Mouse (Mus musculus): ENCODE results near the gene Hoxb6. TPM values are rescaled to one million over a fixed set of nuclear protein-coding genes. Genes with fewer than 3 reads are reported as not detected.

The Hoxb6 gene
- total and polyA plus RNA-seq, 3 experiments: 0.53 to 1.1 TPM; not detected in 1

DNA sequence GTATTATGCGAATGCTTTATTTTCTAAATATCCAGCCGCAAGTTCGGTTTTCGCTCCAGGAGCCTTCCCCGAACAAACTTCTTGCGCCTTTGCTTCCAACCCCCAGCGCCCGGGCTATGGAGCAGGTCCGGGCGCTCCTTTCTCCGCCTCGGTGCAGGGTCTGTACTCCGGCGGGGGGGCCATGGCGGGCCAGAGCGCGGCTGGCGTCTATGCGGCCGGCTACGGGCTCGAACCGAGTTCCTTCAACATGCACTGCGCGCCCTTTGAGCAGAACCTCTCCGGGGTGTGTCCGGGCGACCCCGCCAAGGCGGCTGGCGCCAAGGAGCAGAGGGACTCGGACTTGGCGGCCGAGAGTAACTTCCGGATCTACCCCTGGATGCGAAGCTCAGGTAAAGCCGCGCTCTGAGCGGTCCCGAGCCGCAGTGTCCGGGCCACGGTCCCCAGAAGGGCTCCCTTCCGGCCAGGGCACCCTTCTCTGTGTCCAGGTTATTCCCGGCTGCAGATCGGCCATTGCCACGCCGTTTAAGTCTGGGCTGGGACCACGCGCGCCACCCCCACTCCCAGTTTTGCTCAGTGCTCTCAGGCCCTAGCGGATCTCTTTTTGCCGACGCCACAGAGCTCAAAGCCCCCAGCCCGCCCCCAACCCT, 5.4 kb upstream of the Hoxb6 start:
- no peak overlapping the region for H3K4me2 ChIP-seq (ENCODE audit: insufficient read depth, low read depth, poor library complexity, severe bottlenecking)
- H3K4me3 ChIP-seq (replicated peaks in 1 of 3; ENCODE audit: low read depth in 2 of 3, low read length in 2 of 3, poor library complexity in 1 of 3): no peak overlapping the region
- TF ChIP-seq PAX5 (IDR thresholded peaks at IDR 0.05; ENCODE audit: low read length): no peak
- TF ChIP-seq E2F4 (IDR thresholded peaks at IDR 0.05; ENCODE audit: insufficient replicate concordance, low read depth, low read length): no peak
- TF ChIP-seq MYC (IDR thresholded peaks at IDR 0.05; ENCODE audit: low read depth, low read length): no peak
- TF ChIP-seq USF1 (IDR thresholded peaks at IDR 0.05; ENCODE audit: low read depth, low read length): no peak
- TF ChIP-seq RCOR1 (conservative IDR thresholded peaks at IDR 0.05; ENCODE audit: low read depth, low read length): no peak
- no peak for TF ChIP-seq ZMIZ1 (IDR thresholded peaks at IDR 0.05; ENCODE audit: low read depth, low read length)
- no peak for TF ChIP-seq RAD21 (IDR thresholded peaks at IDR 0.05; ENCODE audit: low read depth, low read length)
- TF ChIP-seq USF2 (conservative IDR thresholded peaks at IDR 0.05; ENCODE audit: low read depth, low read length): no peak
- TF ChIP-seq NRF1 (IDR thresholded peaks at IDR 0.05; ENCODE audit: low read depth, low read length): no peak
- TF ChIP-seq ETS1 (conservative IDR thresholded peaks at IDR 0.05; ENCODE audit: low read depth, low read length): no peak
- TF ChIP-seq NELFE (IDR thresholded peaks at IDR 0.05; ENCODE audit: low read depth, low read length): no peak
- no peak for TF ChIP-seq POLR2AphosphoS2 (IDR thresholded peaks at IDR 0.05; ENCODE audit: low read depth, low read length)
- TF ChIP-seq HCFC1 (IDR thresholded peaks at IDR 0.05; ENCODE audit: low read depth, low read length): no peak
- TF ChIP-seq UBTF (IDR thresholded peaks at IDR 0.05; ENCODE audit: low read depth, low read length): no peak
- no peak for TF ChIP-seq TBP (conservative IDR thresholded peaks at IDR 0.05; ENCODE audit: low read depth, low read length)
- no peak for TF ChIP-seq JUN (IDR thresholded peaks at IDR 0.05; ENCODE audit: insufficient read depth, low read depth, low read length)
- no peak for DNase-seq (ENCODE audit: extremely low read depth)
- H3K9me3 ChIP-seq (replicated peaks; ENCODE audit: low read length): peaks cover 16% of the 10 kb centered on the region
- peaks cover 96% of the 10 kb centered on the region for H3K27me3 ChIP-seq (replicated peaks)
- no peaks in the 10 kb centered on the region for H3K79me2 ChIP-seq (replicated peaks; ENCODE audit: control insufficient read depth, extremely low read depth, insufficient read depth, poor library complexity, severe bottlenecking)
- in situ Hi-C loops (cut with MboI; ENCODE audit: low pct_ligation_motif_present, low pct_unique_long_range_greater_than_20kb, low sequenced_read_pairs): no loop called here
- peaks cover 5 to 8% of the 10 kb centered on the region in 2 experiments; a peak in 3 of 4 replicates for H3K4me1 ChIP-seq (ENCODE audit: control insufficient read depth in 1 of 2, insufficient read depth in 2 of 2)
- dilution Hi-C loops (cut with MboI; ENCODE audit: extremely low pct_ligation_motif_present, extremely low pct_unique_long_range_greater_than_20kb, low sequenced_read_pairs): no loop called here
- no peak overlapping the region for H3K9ac ChIP-seq (ENCODE audit: insufficient read depth, low read depth)
- no peak overlapping the region for H3K27ac ChIP-seq (ENCODE audit: insufficient read depth, low read depth)
- no peaks in the 10 kb centered on the region for H3K36me3 ChIP-seq (replicated peaks in 1 of 2; ENCODE audit: control insufficient read depth in 1 of 2, insufficient read depth in 1 of 2, low read length in 1 of 2)

DNA sequence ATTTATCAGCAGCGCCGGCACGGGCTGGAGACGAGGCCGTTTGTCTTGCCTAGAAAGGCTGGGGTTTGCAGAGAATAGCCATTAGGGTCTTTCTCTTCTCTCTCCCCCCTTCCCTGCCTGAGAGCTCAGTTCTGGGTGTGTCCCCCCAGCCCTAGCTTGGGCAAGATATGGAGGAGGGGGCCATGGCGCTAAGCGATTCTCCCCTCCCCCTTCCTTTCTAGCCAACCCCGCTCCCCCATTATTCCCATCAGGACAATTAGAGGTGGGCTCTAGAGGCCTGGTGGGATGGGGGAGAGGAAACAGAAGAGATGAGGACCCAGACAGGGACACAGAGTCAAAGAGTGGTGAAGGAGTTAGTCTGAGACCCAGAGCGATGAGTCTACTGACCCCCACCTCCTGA, 4.9 kb upstream of the Hoxb6 start:
- H3K27me3 ChIP-seq (replicated peaks): peaks cover 95% of the 10 kb centered on the region
- dilution Hi-C loops (cut with MboI; ENCODE audit: extremely low pct_ligation_motif_present, extremely low pct_unique_long_range_greater_than_20kb, low sequenced_read_pairs) (no loop called here), in situ Hi-C loops (cut with MboI; ENCODE audit: low pct_ligation_motif_present, low pct_unique_long_range_greater_than_20kb, low sequenced_read_pairs) (no loop called here)
- DNase-seq (ENCODE audit: extremely low read depth): no peak
- H3K27ac ChIP-seq (ENCODE audit: insufficient read depth, low read depth): no peak overlapping the region
- no peak for TF ChIP-seq ETS1 (conservative IDR thresholded peaks at IDR 0.05; ENCODE audit: low read depth, low read length)
- no peak for TF ChIP-seq ZNF384 (IDR thresholded peaks at IDR 0.05; ENCODE audit: low read depth, low read length)
- TF ChIP-seq BHLHE40 (IDR thresholded peaks at IDR 0.05; ENCODE audit: low read depth, low read length): no peak
- no peaks in the 10 kb centered on the region for H3K79me2 ChIP-seq (replicated peaks; ENCODE audit: control insufficient read depth, extremely low read depth, insufficient read depth, poor library complexity, severe bottlenecking)
- no peak overlapping the region for H3K4me2 ChIP-seq (ENCODE audit: insufficient read depth, low read depth, poor library complexity, severe bottlenecking)
- H3K9ac ChIP-seq (ENCODE audit: insufficient read depth, low read depth): no peak overlapping the region
- no peak overlapping the region for H3K4me3 ChIP-seq (replicated peaks in 1 of 3; ENCODE audit: low read depth in 2 of 3, low read length in 2 of 3, poor library complexity in 1 of 3)
- H3K36me3 ChIP-seq (replicated peaks in 1 of 2; ENCODE audit: control insufficient read depth in 1 of 2, insufficient read depth in 1 of 2, low read length in 1 of 2): no peaks in the 10 kb centered on the region
- peaks cover 5 to 8% of the 10 kb centered on the region in 2 experiments; a peak in 3 of 4 replicates for H3K4me1 ChIP-seq (ENCODE audit: control insufficient read depth in 1 of 2, insufficient read depth in 2 of 2)
- peaks cover 16% of the 10 kb centered on the region for H3K9me3 ChIP-seq (replicated peaks; ENCODE audit: low read length)
